Mouse (Mus musculus): ENCODE results near the gene Rapgef1. TPM values are rescaled to one million over a fixed set of nuclear protein-coding genes. Genes with fewer than 3 reads are reported as not detected.

The Rapgef1 gene
- total and polyA plus RNA-seq, 3 experiments = 86.5 to 185 (median 170) TPM

GRCm38 (mm10) chr2:29620301-29620827 lies 844 bp downstream of the Rapgef1 start:
- Histone ChIP-seq H3K4me2 (ENCODE audit: insufficient read depth, low read depth, poor library complexity, severe bottlenecking) (peak overlapping the region; percentile 94), H3K4me3 (replicated peaks in 1 of 3; ENCODE audit: low read depth in 2 of 3, low read length in 2 of 3, poor library complexity in 1 of 3) (peak overlapping the region; percentile 83 to 96 (median 93)), H3K79me2 (replicated peaks; ENCODE audit: control insufficient read depth, extremely low read depth, insufficient read depth, poor library complexity, severe bottlenecking) (peaks cover 49% of the 10 kb centered on the region), H3K27ac (ENCODE audit: insufficient read depth, low read depth) (peak overlapping the region; percentile 99), H3K27me3 (replicated peaks) (no peaks in the 10 kb centered on the region), H3K4me1 (ENCODE audit: control insufficient read depth in 1 of 2, insufficient read depth in 2 of 2) (peaks cover 30 to 45% of the 10 kb centered on the region in 2 experiments), H3K9ac (ENCODE audit: insufficient read depth, low read depth) (peak overlapping the region; percentile 97), H3K36me3 (replicated peaks in 1 of 2; ENCODE audit: control insufficient read depth in 1 of 2, insufficient read depth in 1 of 2, low read length in 1 of 2) (peaks cover 4 to 22% of the 10 kb centered on the region in 2 experiments), H3K9me3 (replicated peaks; ENCODE audit: low read length) (no peaks in the 10 kb centered on the region)
- in situ Hi-C loops (cut with MboI; ENCODE audit: low pct_ligation_motif_present, low pct_unique_long_range_greater_than_20kb, low sequenced_read_pairs) (no loop called here), dilution Hi-C loops (cut with MboI; ENCODE audit: extremely low pct_ligation_motif_present, extremely low pct_unique_long_range_greater_than_20kb, low sequenced_read_pairs) (no loop called here)
- DNase-seq (ENCODE audit: extremely low read depth) = no peak
- TF ChIP-seq IRF4 (IDR thresholded peaks at IDR 0.05; ENCODE audit: low read depth, low read length) (peak; percentile 24; the same call in 1 of the 2 replicates), MYC (IDR thresholded peaks at IDR 0.05; ENCODE audit: low read depth, low read length) (0 out of 2 replicates have a peak, but pooled peaks have one; percentile 15), CHD2 (IDR thresholded peaks at IDR 0.05; ENCODE audit: low read length) (peak; percentile 41), ZKSCAN1 (IDR thresholded peaks at IDR 0.05; ENCODE audit: borderline replicate concordance, low read depth, low read length) (no peak), JUND (conservative IDR thresholded peaks at IDR 0.05; ENCODE audit: low read depth, low read length) (no peak), NELFE (IDR thresholded peaks at IDR 0.05; ENCODE audit: low read depth, low read length) (no peak; the same call in 1 of the 2 replicates), ELF1 (IDR thresholded peaks at IDR 0.05; ENCODE audit: low read depth, low read length) (no peak), UBTF (IDR thresholded peaks at IDR 0.05; ENCODE audit: low read depth, low read length) (peak; percentile 33; the same call in 1 of the 2 replicates), TCF12 (IDR thresholded peaks at IDR 0.05; ENCODE audit: low read depth, low read length) (0 out of 2 replicates have a peak, but pooled peaks have one; percentile 21), ZNF384 (IDR thresholded peaks at IDR 0.05; ENCODE audit: low read depth, low read length) (no peak), MXI1 (IDR thresholded peaks at IDR 0.05; ENCODE audit: low read depth, low read length) (no peak; the same call in 1 of the 2 replicates), KAT2A (IDR thresholded peaks at IDR 0.05; ENCODE audit: insufficient replicate concordance, low read length) (0 out of 2 replicates have a peak, but pooled peaks have one; percentile 14), TBP (conservative IDR thresholded peaks at IDR 0.05; ENCODE audit: low read depth, low read length) (peak; percentile 42; the same call in 1 of the 2 replicates), MAX (IDR thresholded peaks at IDR 0.05; ENCODE audit: low read length) (peak; percentile 41; the same call in 1 of the 2 replicates)

- peak overlapping the region; percentile 94 for H3K4me2 ChIP-seq (ENCODE audit: insufficient read depth, low read depth, poor library complexity, severe bottlenecking)
- peak overlapping the region; percentile 83 to 96 (median 93) for H3K4me3 ChIP-seq (replicated peaks in 1 of 3; ENCODE audit: low read depth in 2 of 3, low read length in 2 of 3, poor library complexity in 1 of 3)
- peaks cover 10 to 30% of the 10 kb centered on the region in 2 experiments for H3K36me3 ChIP-seq (replicated peaks in 1 of 2; ENCODE audit: control insufficient read depth in 1 of 2, insufficient read depth in 1 of 2, low read length in 1 of 2)
- dilution Hi-C loops (cut with MboI; ENCODE audit: extremely low pct_ligation_motif_present, extremely low pct_unique_long_range_greater_than_20kb, low sequenced_read_pairs) (no loop called here), in situ Hi-C loops (cut with MboI; ENCODE audit: low pct_ligation_motif_present, low pct_unique_long_range_greater_than_20kb, low sequenced_read_pairs) (no loop called here)
- peaks cover 38 to 53% of the 10 kb centered on the region in 2 experiments for H3K4me1 ChIP-seq (ENCODE audit: control insufficient read depth in 1 of 2, insufficient read depth in 2 of 2)
- H3K27me3 ChIP-seq (replicated peaks) = no peaks in the 10 kb centered on the region
- peak overlapping the region; percentile 99 for H3K27ac ChIP-seq (ENCODE audit: insufficient read depth, low read depth)
- no peak for DNase-seq (ENCODE audit: extremely low read depth)
- TF ChIP-seq POLR2A (IDR thresholded peaks at IDR 0.05; ENCODE audit: low read depth, low read length) (0 out of 2 replicates have a peak, but pooled peaks have one; percentile 1), CHD2 (IDR thresholded peaks at IDR 0.05; ENCODE audit: low read length) (no peak)
- peak overlapping the region; percentile 97 for H3K9ac ChIP-seq (ENCODE audit: insufficient read depth, low read depth)
- peaks cover 57% of the 10 kb centered on the region for H3K79me2 ChIP-seq (replicated peaks; ENCODE audit: control insufficient read depth, extremely low read depth, insufficient read depth, poor library complexity, severe bottlenecking)
- no peaks in the 10 kb centered on the region for H3K9me3 ChIP-seq (replicated peaks; ENCODE audit: low read length)
Observed at GRCm38 (mm10) chr2:29621163-29621562, 1.6 kb downstream of the Rapgef1 start.

Measured in CH12.LX (cell line).